Mouse (Mus musculus): ENCODE data around the gene Ppp1cb.

Gene Ppp1cb

GRCm38 (mm10) chr5:32445287-32445921 is 13.2 kb upstream of the Ppp1cb start:
- DNase-seq: no peak

DNA sequence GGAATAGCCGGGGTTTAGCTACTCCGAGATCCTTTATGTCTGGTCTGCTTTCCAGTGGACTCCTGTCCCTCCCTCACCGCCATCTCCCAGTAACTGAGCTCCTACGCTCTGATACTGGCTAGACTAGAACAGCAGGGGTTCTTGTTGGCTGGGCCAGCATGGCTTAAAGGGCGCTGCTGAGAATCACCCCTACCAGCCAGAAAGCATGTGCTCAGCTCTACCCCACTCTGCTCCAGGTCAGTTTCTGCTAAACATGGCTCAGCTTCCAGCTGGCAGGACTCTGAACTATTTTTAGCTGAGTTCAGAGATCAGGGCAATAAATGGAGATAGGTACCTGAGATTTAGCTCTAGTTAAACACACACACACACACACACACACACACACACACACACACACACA is 12.2 kb upstream of the Ppp1cb start:
- no peak for DNase-seq

- DNase-seq: no peak
These were observed 11.8 kb upstream of the Ppp1cb start for GRCm38 (mm10) chr5:32446810-32447209.

- DNase-seq: peak; percentile 19
These were observed 723 bp downstream of the Ppp1cb start for GRCm38 (mm10) chr5:32459251-32459881.

- DNase-seq: peak; percentile 14
These were observed 1.5 kb downstream of the Ppp1cb start for GRCm38 (mm10) chr5:32459882-32460751.

DNA sequence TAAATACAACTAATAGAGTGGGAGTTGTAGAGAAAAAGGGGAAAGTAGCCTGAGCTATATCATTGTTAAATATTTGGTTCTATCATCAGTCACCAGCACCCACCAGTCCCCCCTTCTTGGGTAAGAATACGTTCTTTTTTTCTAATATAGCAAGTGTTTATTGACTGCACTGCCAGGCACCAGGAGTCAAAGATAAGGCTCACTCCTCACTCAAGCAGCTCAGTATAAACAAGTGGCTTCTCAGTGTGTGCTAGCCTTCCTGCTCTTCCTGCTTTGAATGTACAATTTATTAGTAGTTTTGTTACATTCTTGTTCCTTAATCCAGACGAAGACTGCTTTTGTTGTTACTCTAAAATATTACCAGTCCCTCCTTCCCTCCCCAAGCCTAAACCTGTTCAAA is 2.3 kb downstream of the Ppp1cb start:
- no peak for DNase-seq

- DNase-seq: no peak
These were observed 13.8 kb downstream of the Ppp1cb start for GRCm38 (mm10) chr5:32472332-32473028.

DNA sequence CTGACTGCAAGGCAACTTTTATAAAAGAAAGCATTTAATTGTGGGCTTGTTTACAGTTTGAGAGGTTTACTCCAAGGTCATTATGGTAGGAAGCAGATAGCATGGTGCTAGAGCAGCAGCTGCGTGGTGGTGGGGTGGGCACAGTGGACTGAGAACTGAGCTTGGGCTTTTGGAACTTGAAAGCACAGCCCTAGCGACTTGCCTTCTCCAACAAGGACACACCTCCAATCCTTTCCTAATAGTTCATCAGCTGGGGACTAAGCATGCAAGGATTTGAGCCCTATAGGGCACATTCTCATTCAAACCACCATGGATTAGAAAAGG is 14.3 kb downstream of the Ppp1cb start:
- DNase-seq: no peak

GRCm38 (mm10) chr5:32476501-32476900 is 17.9 kb downstream of the Ppp1cb start:
- DNase-seq: no peak

DNA sequence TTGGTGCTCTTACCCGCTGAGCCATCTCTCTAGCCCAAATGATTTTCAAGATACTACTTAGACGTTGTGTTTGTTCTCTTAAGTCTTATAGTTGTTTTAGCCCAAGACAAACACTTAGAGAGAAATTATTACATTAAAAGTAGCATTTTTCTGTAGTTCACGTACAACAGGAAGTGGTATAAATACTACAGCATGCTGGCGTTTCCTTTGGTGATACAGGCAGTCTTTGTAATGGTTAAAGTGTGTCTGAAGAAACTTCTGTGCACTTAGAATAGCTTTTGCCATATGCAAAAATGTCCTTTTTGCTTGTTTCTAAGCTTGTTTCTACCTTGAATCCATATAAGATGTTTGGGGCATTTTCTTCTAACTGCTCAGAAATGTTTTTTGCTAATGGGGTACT is 20.3 kb downstream of the Ppp1cb start:
- no peak for DNase-seq

DNA sequence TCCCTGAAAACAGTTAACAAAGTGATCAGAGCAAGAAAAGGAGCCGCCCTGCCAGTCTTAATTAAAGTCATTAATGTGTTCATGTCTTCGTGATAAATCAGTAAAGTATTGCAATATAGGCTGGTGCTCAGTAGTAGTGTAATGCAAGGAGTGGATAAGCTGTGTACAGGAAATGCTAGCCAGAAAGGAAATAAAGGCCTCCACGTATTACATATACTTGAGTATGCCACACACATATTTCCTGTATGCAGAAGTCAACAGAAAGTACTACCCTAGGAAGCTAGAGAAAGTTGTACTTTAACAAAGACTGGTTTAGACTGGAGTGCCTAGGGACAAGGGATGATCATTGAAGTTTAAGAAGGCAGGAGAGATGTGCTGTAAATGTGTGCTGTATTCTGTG is 26.8 kb downstream of the Ppp1cb start:
- DNase-seq: no peak

DNA sequence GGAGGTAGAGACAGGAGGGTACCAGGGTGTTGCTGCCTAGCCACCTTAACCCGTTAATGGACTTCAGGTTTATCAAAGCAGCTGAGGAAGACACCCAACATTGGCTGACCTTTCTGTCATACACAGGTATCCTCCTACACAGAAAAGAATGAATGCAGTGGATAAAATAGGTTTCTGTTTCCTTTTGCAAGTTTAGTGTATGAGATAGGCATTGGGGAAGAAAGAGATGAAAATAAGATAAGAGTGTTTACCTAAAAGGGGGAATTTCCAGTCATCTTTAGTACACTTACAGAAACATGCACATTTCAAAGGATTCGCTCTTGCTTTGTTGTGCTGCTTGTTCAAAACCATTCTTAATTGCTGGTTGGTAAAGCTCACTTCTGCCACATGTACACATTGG is 29.4 kb downstream of the Ppp1cb start:
- DNase-seq: no peak

GRCm38 (mm10) chr5:32494084-32494700 is 35.5 kb downstream of the Ppp1cb start:
- DNase-seq: peak; percentile 9

DNA sequence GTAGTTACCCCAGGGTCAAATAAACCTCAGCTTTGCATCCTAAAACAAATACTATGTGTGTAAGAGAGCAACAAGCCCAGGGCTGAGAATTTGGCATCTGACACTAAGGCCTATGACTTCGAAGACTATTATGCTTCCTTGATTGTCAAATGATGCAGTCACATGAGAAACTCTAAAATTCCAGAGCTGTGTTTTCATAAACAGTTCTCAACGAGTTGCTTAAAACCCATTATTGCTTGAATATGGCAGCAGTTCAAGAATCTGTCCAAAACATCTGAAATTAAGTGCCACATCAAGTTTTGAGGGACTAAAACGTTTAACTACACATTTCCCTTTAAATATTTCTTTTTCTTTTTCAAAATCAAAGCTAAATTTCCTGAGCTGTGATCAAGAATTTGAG is 50.1 kb downstream of the Ppp1cb start:
- DNase-seq: no peak

DNA sequence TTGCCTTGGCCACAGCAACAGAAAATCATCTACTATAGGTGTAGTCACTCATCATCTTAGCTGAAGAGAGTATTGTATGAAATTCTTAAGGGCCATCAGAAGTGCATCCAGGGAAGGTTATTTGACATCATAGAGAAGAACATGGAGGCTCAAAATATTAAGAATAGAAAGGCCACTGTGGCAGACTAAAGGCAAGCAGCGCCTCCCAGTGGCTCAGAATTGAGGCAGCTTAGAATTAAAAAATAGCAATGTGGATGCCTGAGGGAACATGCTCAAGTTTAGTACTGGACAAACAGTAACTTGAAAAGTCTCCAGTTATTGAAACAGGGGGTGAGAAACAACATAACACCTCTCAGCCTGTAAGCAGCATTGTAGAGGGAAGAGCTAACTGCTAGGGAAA is 61.7 kb downstream of the Ppp1cb start:
- DNase-seq: peak; percentile 11

DNA sequence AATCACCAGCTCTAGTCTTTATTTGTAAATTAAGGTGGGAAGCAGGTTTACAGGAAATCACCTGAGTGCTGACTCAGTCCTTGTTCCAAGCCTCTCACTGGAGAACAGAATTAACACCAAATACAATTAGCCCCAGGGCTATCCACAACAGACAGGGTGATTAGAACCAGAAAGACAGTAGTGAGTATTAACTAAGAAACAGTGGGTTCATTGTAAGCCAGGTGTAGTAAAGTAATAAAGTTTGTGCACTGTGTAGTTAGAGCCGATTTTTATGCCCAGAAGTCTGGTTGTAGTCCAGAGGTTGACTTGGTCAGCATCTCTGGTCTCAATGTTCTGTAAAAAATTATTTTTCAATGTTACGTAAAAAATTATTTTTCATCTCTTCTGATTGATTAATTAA is 90.8 kb downstream of the Ppp1cb start:
- no peak for DNase-seq

- no peak for DNase-seq
These were observed 106.1 kb downstream of the Ppp1cb start for GRCm38 (mm10) chr5:32564697-32565096.
